20 mouse cellular contexts compared by ENCODE assay signal in genomic region chr6:59445101-59445503, GRCm38 (mm10). TPM values are rescaled to one million over a fixed set of nuclear protein-coding genes. Genes with fewer than 3 reads are reported as not detected.
DNase-seq lines count a peak whose midpoint lies in the region; ATAC-seq and TF ChIP-seq lines count a peak whose summit lies in the region.
"Had no signal": no experiment of that assay in that cellular context is flagged by ENCODE, and none has a peak within 500 bp of the region (broad histone marks: within the 10 kb centered on the region; RNA-seq: fewer than 3 reads in every experiment).

No protein-coding gene starts in this region.

- no peaks in the 10 kb centered on the region for H3K4me1 ChIP-seq in lung, embryonic 14.5 days (ENCODE audit: insufficient read depth)
- H3K4me1 ChIP-seq: embryonic facial prominence, embryonic 12.5 days; neural tube, embryonic 12.5 days; stomach, embryonic 15.5 days had no signal

- no peak overlapping the region for H3K9ac ChIP-seq in lung, embryonic 14.5 days
- H3K9ac ChIP-seq: embryonic facial prominence, embryonic 12.5 days; forebrain, postnatal 0 days; neural tube, embryonic 12.5 days; stomach, embryonic 15.5 days had no signal

- 62% methylated on average over 3 of the region's 3 CpGs for WGBS in lung, embryonic 14.5 days

- no peak for ATAC-seq in lung, embryonic 14.5 days (ENCODE audit: insufficient read depth)
- ATAC-seq: forebrain, postnatal 0 days; hindbrain, embryonic 16.5 days had no signal

- no peak overlapping the region for H3K4me2 ChIP-seq in lung, embryonic 14.5 days
- H3K4me2 ChIP-seq: embryonic facial prominence, embryonic 12.5 days; neural tube, embryonic 12.5 days; stomach, embryonic 15.5 days had no signal

- H3K4me3 ChIP-seq in lung, embryonic 14.5 days (ENCODE audit: low read depth, low read length), result no peak overlapping the region
- no peak overlapping the region for H3K4me3 ChIP-seq in left cerebral cortex, adult 2 months
- H3K4me3 ChIP-seq: embryonic facial prominence, embryonic 12.5 days; gastrocnemius, adult 2 months; heart, adult 2 months; neural tube, embryonic 12.5 days; stomach, embryonic 15.5 days had no signal

- TF ChIP-seq CTCF in lung, embryonic 14.5 days (IDR thresholded peaks at IDR 0.05; ENCODE audit: low read depth), result no peak
- no peak for TF ChIP-seq CTCF in left cerebral cortex, adult 2 months (IDR thresholded peaks at IDR 0.05)

- intact Hi-C loops in left cerebral cortex, adult 2 months (cut with DNase I), result no loop called here

- H3K27ac ChIP-seq in lung, embryonic 14.5 days (ENCODE audit: low read depth), result no peak overlapping the region
- no peak overlapping the region for H3K27ac ChIP-seq in left cerebral cortex, adult 2 months
- H3K27ac ChIP-seq: embryonic facial prominence, embryonic 12.5 days; gastrocnemius, adult 2 months; heart, adult 2 months; neural tube, embryonic 12.5 days; stomach, embryonic 15.5 days had no signal

- H3K27me3 ChIP-seq in lung, embryonic 14.5 days (ENCODE audit: insufficient read depth, low read length), result no peaks in the 10 kb centered on the region
- H3K27me3 ChIP-seq: embryonic facial prominence, embryonic 12.5 days; neural tube, embryonic 12.5 days; stomach, embryonic 15.5 days had no signal

- no peaks in the 10 kb centered on the region for H3K9me3 ChIP-seq in lung, embryonic 14.5 days (ENCODE audit: low read depth, low read length)
- H3K9me3 ChIP-seq: embryonic facial prominence, embryonic 12.5 days; neural tube, embryonic 12.5 days; stomach, embryonic 15.5 days had no signal

- DNase-seq in lung, embryonic 14.5 days, result peak; percentile 32
- no peak for DNase-seq in lung, postnatal 25 days (ENCODE audit: low spot score)
- DNase-seq in Muller cell, postnatal 12 days (ENCODE audit: inconsistent ontology term), result peak; percentile 30
- DNase-seq in cerebellum, adult 11-12 months, result peak; percentile 56
- peak; percentile 59 to 78 for DNase-seq in cerebellum, postnatal 25 days
- no peak for DNase-seq in T-cell, adult 2 months (ENCODE audit: low spot score)
- no peak for DNase-seq in left cerebral cortex, adult 2 months (ENCODE audit: extremely low spot score in 1 of 2, low spot score in 2 of 2)
- DNase-seq: adrenal gland, adult 8-10 months; forebrain, postnatal 0 days; gastrocnemius, adult 2 months; heart, adult 2 months; heart, postnatal 14 days; kidney, adult 18-20 months; kidney, postnatal 36 days; layer of hippocampus, adult 9-11 months had no signal

- no peaks in the 10 kb centered on the region for H3K36me3 ChIP-seq in lung, embryonic 14.5 days (ENCODE audit: insufficient read depth)
- H3K36me3 ChIP-seq: embryonic facial prominence, embryonic 12.5 days; neural tube, embryonic 12.5 days; stomach, embryonic 15.5 days had no signal

RNA-seq across cellular contexts. Expression of gene Gprin3, which starts 19.0 kb away (rescaled TPM):
- 6.2 and 7.1 TPM in 2 replicates for polyA plus RNA-seq in lung, embryonic 14.5 days (2014; fragmentation: Nextera tagmentation; extraction: Ambion mirVana)
- 10 to 100 TPM in 1 of 2 experiments, 1 to 10 TPM in 1; 8.0 to 10.9 TPM for total RNA-seq in left cerebral cortex, adult 2 months (2021)
- total RNA-seq: MEL had no signal

Comparison
In these comparisons a context has a peak if more than half of its experiments do, and no peak if none do; other contexts are left out.
1. DNase-seq: peak in lung, embryonic 14.5 days (single experiment), Muller cell, postnatal 12 days (single experiment), cerebellum, adult 11-12 months (single experiment) and cerebellum, postnatal 25 days (2 of 2); none in lung, postnatal 25 days (single experiment), T-cell, adult 2 months (single experiment) and left cerebral cortex, adult 2 months (0 of 2).